Mouse (Mus musculus): ENCODE results near the gene Wdfy2. TPM values are rescaled to one million over a fixed set of nuclear protein-coding genes. Genes with fewer than 3 reads are reported as not detected.

Wdfy2 gene
- total RNA-seq, 2 experiments from 2014 or later = 14.6 TPM

- DNase-seq (ENCODE audit: low spot score in 2 of 2) = no peak
Observed at GRCm38 (mm10) chr14:62842495-62842894, 5.0 kb downstream of the Wdfy2 start.

- no peak for DNase-seq (ENCODE audit: low spot score in 2 of 2)
Observed at GRCm38 (mm10) chr14:62842976-62843375, 5.5 kb downstream of the Wdfy2 start.

GRCm38 (mm10) chr14:62844226-62844625, 6.7 kb downstream of the Wdfy2 start:
- no peak for DNase-seq (ENCODE audit: low spot score in 2 of 2)

- no peak for DNase-seq (ENCODE audit: low spot score in 2 of 2)
Observed at GRCm38 (mm10) chr14:62845011-62845840, 7.7 kb downstream of the Wdfy2 start.

- DNase-seq (ENCODE audit: low spot score in 2 of 2) = no peak
Observed at GRCm38 (mm10) chr14:62850980-62851379, 13.5 kb downstream of the Wdfy2 start.

GRCm38 (mm10) chr14:62852840-62853239, 15.4 kb downstream of the Wdfy2 start:
- no peak for DNase-seq (ENCODE audit: low spot score in 2 of 2)

- DNase-seq (ENCODE audit: low spot score in 2 of 2) = no peak
Observed at GRCm38 (mm10) chr14:62855077-62855835, 17.8 kb downstream of the Wdfy2 start.

GRCm38 (mm10) chr14:62855863-62856262, 18.4 kb downstream of the Wdfy2 start:
- no peak for DNase-seq (ENCODE audit: low spot score in 2 of 2)

GRCm38 (mm10) chr14:62856490-62856889, 19.0 kb downstream of the Wdfy2 start:
- DNase-seq (ENCODE audit: low spot score in 2 of 2) = no peak

GRCm38 (mm10) chr14:62857879-62858278, 20.4 kb downstream of the Wdfy2 start:
- no peak for DNase-seq (ENCODE audit: low spot score in 2 of 2)

GRCm38 (mm10) chr14:62858311-62858710, 20.8 kb downstream of the Wdfy2 start:
- DNase-seq (ENCODE audit: low spot score in 2 of 2) = no peak

- no peak for DNase-seq (ENCODE audit: low spot score in 2 of 2)
Observed at GRCm38 (mm10) chr14:62862564-62862963, 25.1 kb downstream of the Wdfy2 start.

- DNase-seq (ENCODE audit: low spot score in 2 of 2) = no peak
Observed at GRCm38 (mm10) chr14:62864254-62864653, 26.8 kb downstream of the Wdfy2 start.

GRCm38 (mm10) chr14:62865405-62865804, 27.9 kb downstream of the Wdfy2 start:
- DNase-seq (ENCODE audit: low spot score in 2 of 2) = no peak

GRCm38 (mm10) chr14:62867069-62867468, 29.6 kb downstream of the Wdfy2 start:
- DNase-seq (ENCODE audit: low spot score in 2 of 2) = no peak

- no peak for DNase-seq (ENCODE audit: low spot score in 2 of 2)
Observed at GRCm38 (mm10) chr14:62867576-62867975, 30.1 kb downstream of the Wdfy2 start.

GRCm38 (mm10) chr14:62868254-62868653, 30.8 kb downstream of the Wdfy2 start:
- DNase-seq (ENCODE audit: low spot score in 2 of 2) = no peak

- DNase-seq (ENCODE audit: low spot score in 2 of 2) = no peak
Observed at GRCm38 (mm10) chr14:62870238-62870638, 32.8 kb downstream of the Wdfy2 start.

GRCm38 (mm10) chr14:62871431-62871830, 34.0 kb downstream of the Wdfy2 start:
- no peak for DNase-seq (ENCODE audit: low spot score in 2 of 2)

GRCm38 (mm10) chr14:62871932-62872331, 34.5 kb downstream of the Wdfy2 start:
- no peak for DNase-seq (ENCODE audit: low spot score in 2 of 2)

- no peak for DNase-seq (ENCODE audit: low spot score in 2 of 2)
Observed at GRCm38 (mm10) chr14:62873820-62874219, 36.3 kb downstream of the Wdfy2 start.

- DNase-seq (ENCODE audit: low spot score in 2 of 2) = no peak
Observed at GRCm38 (mm10) chr14:62874348-62874747, 36.9 kb downstream of the Wdfy2 start.

Data from layer of hippocampus, postnatal 14 days (tissue).